Mouse (Mus musculus) neural tube, embryonic 14.5 days (tissue): ENCODE results near the gene Prss45. TPM values are rescaled to one million over a fixed set of nuclear protein-coding genes. Genes with fewer than 3 reads are reported as not detected.

Experiments used
- ATAC-seq: fragments of 200-750 bp; cut with Nextera tagmentation; 2 replicates; pipeline ENCODE4 v1.8.0; 2017; ENCODE audit warnings: low read depth, mild to moderate bottlenecking, moderate TSS enrichment, moderate library complexity
- H3K27ac ChIP-seq: fragments of 300-500 bp; sonication (generic); 2 replicates; pipeline ENCODE4 v1.5.1; 2014; ENCODE audit warnings: low read depth, mild to moderate bottlenecking, control low read depth, low read length, moderate library complexity, mixed read lengths
- H3K27me3 ChIP-seq: fragments of 300-500 bp; sonication (generic); 2 replicates; pipeline ENCODE4 v1.6.1; 2014; ENCODE audit warnings: low read length; ENCODE audit not compliant: control insufficient read depth, insufficient read depth
- H3K36me3 ChIP-seq: fragments of 300-500 bp; sonication (generic); 2 replicates; pipeline ENCODE4 v1.6.1; 2014; ENCODE audit warnings: low read length, mixed read lengths; ENCODE audit not compliant: control insufficient read depth, insufficient read depth
- H3K4me1 ChIP-seq: fragments of 300-500 bp; sonication (generic); 2 replicates; pipeline ENCODE4 v1.6.1; 2014; ENCODE audit warnings: low read length; ENCODE audit not compliant: control insufficient read depth, insufficient read depth
- H3K4me2 ChIP-seq: fragments of 300-500 bp; sonication (generic); 2 replicates; pipeline ENCODE4 v1.6.1; 2014; ENCODE audit warnings: mild to moderate bottlenecking, low read depth, low read length, control low read depth
- H3K4me3 ChIP-seq: fragments of 300-500 bp; sonication (generic); 2 replicates; pipeline ENCODE4 v1.5.1; 2014; ENCODE audit warnings: low read depth, low read length, control low read depth, mixed read lengths
- H3K9ac ChIP-seq: fragments of 300-500 bp; sonication (generic); replicated peaks from 2 replicates; pipeline ENCODE4 v1.6.1; 2014; ENCODE audit warnings: low read depth, mild to moderate bottlenecking, control low read depth, low read length, mixed read lengths
- H3K9me3 ChIP-seq: fragments of 300-500 bp; sonication (generic); 2 replicates; pipeline ENCODE4 v1.6.1; 2016; ENCODE audit warnings: low read length; ENCODE audit not compliant: control insufficient read depth
- WGBS: fragments of 180-500 bp; shearing (Covaris S2); extraction: QIAGEN DNeasy Blood & Tissue Kit; methylation state at CpG from one replicate; pipeline ENCODE4 v1.1.7; 2014; 5-methylcytosine and 5-hydroxymethylcytosine counted together
- polyA plus RNA-seq: library from polyadenylated mRNA; unstranded; fragments of >200 nt; fragmentation: Nextera tagmentation; extraction: Ambion mirVana; gene quantifications from 2 replicates; pipeline ENCODE4 v1.2.1, GENCODE M21; 2014

The Prss45 gene
- polyA plus RNA-seq, 1 experiment from 2014 or later, result not detected

- no peaks in the 10 kb centered on the region for H3K36me3 ChIP-seq
- H3K9ac ChIP-seq, result peak overlapping the region; percentile 17; the same call in 1 of the 2 replicates
- 9% methylated on average over 33 of the region's 40 CpGs for WGBS
- peak overlapping the region; percentile 40 for H3K4me2 ChIP-seq
- peaks cover 11% of the 10 kb centered on the region; the same call in 1 of the 2 replicates for H3K4me1 ChIP-seq
- no peak overlapping the region for H3K27ac ChIP-seq
- H3K4me3 ChIP-seq, result peak overlapping the region; percentile 20
- no peaks in the 10 kb centered on the region for H3K9me3 ChIP-seq
- ATAC-seq, result peak; percentile 71
- peaks cover 7% of the 10 kb centered on the region; the same call in 1 of the 2 replicates for H3K27me3 ChIP-seq
Measured at GRCm38 (mm10) chr9:110873681-110874659, 39.6 kb downstream of the Prss45 start.

DNA sequence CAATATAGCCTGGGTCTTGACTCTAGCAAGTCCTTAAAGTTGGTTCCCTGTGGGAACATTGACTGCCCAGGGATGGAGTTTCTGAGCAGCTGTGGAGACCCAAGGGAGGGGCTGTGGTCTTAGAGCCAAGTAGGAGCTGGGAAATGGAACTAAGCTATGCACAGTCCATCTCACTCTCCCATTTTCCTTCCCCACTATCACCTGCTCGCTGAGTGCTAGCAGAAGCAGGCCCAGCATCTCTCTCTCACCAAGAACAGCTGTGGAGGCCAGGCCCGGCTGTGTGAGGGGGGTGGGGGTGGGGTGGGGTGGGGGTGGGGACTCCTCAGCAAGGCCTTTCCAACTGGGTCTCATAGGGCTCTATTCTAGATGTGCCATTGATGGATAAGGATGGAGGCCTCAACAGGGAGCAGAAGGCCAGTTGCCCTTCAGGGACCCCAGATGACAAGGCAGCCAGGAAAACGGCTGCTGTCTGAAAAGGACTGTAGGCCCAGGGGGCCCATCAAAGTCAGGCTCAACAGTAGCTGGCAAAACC, 40.3 kb downstream of the Prss45 start:
- no peak overlapping the region for H3K4me3 ChIP-seq
- peaks cover 13% of the 10 kb centered on the region for H3K27me3 ChIP-seq
- WGBS, result 6% methylated on average over 3 of the region's 3 CpGs
- H3K36me3 ChIP-seq, result no peaks in the 10 kb centered on the region
- H3K4me1 ChIP-seq, result peaks cover 11% of the 10 kb centered on the region; the same call in 1 of the 2 replicates
- H3K9ac ChIP-seq, result no peak overlapping the region
- H3K27ac ChIP-seq, result no peak overlapping the region
- H3K4me2 ChIP-seq, result no peak overlapping the region
- no peaks in the 10 kb centered on the region for H3K9me3 ChIP-seq
- ATAC-seq, result peak; percentile 63

DNA sequence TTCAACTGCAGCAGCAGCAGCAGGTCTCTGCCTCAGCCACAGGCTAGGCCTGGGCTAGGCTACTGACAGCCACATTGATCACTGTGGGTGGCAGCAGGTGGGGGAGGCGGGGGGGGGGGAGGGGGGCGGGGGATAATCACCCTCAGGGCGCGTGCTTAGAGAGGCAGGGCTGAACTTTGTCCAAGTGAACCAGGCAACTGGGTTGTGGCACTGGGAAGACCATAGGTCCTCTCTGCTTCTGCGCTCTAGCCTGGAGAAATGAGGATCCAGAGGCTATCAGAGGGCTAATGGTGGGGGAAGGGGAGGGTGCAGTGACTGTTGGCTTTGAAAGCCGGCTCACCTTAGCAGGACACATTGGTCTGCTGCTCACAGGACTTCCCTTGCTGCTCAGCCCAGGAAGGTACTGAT, 40.9 kb downstream of the Prss45 start:
- Histone ChIP-seq H3K9me3 (no peaks in the 10 kb centered on the region), H3K9ac (no peak overlapping the region), H3K4me2 (no peak overlapping the region), H3K27me3 (peaks cover 18% of the 10 kb centered on the region), H3K4me3 (no peak overlapping the region), H3K4me1 (peaks cover 14% of the 10 kb centered on the region), H3K27ac (no peak overlapping the region), H3K36me3 (no peaks in the 10 kb centered on the region)
- WGBS, result 13% methylated on average over 6 of the region's 6 CpGs
- ATAC-seq, result peak; percentile 42; the same call in 1 of the 2 replicates

DNA sequence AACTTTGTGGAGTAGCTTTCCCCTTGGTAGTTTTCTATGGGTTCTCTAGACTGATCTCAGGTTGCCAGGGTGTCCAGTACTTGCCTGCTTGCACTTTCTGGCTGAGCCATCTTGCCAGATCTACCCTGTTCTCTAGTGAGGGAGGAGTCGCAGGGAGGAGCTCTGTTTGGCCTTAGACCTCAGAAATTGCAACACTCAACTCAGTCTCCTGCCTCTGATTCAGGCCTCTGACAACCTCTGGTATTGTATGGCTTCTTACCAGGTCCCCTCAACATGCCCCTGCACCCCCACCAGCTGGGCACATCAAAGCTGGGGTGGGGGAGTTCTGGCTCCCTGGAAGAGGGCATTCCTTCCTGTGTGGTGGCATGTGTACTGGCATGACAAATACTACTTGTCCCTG, 43.0 kb downstream of the Prss45 start:
- Histone ChIP-seq H3K27me3 (peaks cover 29% of the 10 kb centered on the region), H3K4me3 (no peak overlapping the region), H3K27ac (no peak overlapping the region), H3K9ac (no peak overlapping the region), H3K4me1 (peaks cover 17% of the 10 kb centered on the region), H3K36me3 (no peaks in the 10 kb centered on the region), H3K9me3 (no peaks in the 10 kb centered on the region), H3K4me2 (no peak overlapping the region)
- WGBS, result 95% methylated on average over 1 of the region's 1 CpGs
- ATAC-seq, result no peak

GRCm38 (mm10) chr9:110877888-110878287, 43.5 kb downstream of the Prss45 start:
- WGBS, result 81% methylated on average over 5 of the region's 5 CpGs
- ATAC-seq, result no peak
- H3K27ac ChIP-seq, result no peak overlapping the region

GRCm38 (mm10) chr9:110879191-110879920, 45.0 kb downstream of the Prss45 start, which contains the start of gene Als2cl:
Als2cl (plus strand) TSS chr9:110879870.
- Histone ChIP-seq H3K27ac (no peak within 1 kb of the TSS), H3K4me2 (peak within 1 kb of the TSS; percentile 81), H3K27me3 (peaks cover 22% of the 10 kb centered on the region), H3K36me3 (no peaks in the 10 kb centered on the region), H3K9ac (peak within 1 kb of the TSS; percentile 57), H3K4me3 (peak within 1 kb of the TSS; percentile 45), H3K9me3 (no peaks in the 10 kb centered on the region), H3K4me1 (peaks cover 17% of the 10 kb centered on the region)
- ATAC-seq, result no peak
- WGBS, result 16% methylated on average over 12 of the region's 12 CpGs

More at GRCm38 (mm10) chr9:110877888-110878287, 43.5 kb downstream of the Prss45 start:
- Histone ChIP-seq H3K4me1 (peaks cover 17% of the 10 kb centered on the region), H3K4me2 (no peak overlapping the region), H3K4me3 (no peak overlapping the region), H3K9me3 (no peaks in the 10 kb centered on the region), H3K27me3 (peaks cover 25% of the 10 kb centered on the region), H3K36me3 (no peaks in the 10 kb centered on the region), H3K9ac (no peak overlapping the region)

GRCm38 (mm10) chr9:110879998-110880561, 45.7 kb downstream of the Prss45 start, which contains the start of gene Tmie:
Tmie (minus strand) TSS chr9:110880113.
- Histone ChIP-seq H3K9me3 (no peaks in the 10 kb centered on the region), H3K4me2 (peak within 1 kb of the TSS; percentile 81), H3K27ac (no peak within 1 kb of the TSS), H3K27me3 (peaks cover 22% of the 10 kb centered on the region), H3K9ac (peak within 1 kb of the TSS; percentile 57), H3K4me3 (peak within 1 kb of the TSS; percentile 45), H3K36me3 (no peaks in the 10 kb centered on the region), H3K4me1 (peaks cover 10% of the 10 kb centered on the region)
- WGBS, result under 1% methylated on average over 51 of the region's 57 CpGs
- ATAC-seq, result peak; percentile 39; the same call in 1 of the 2 replicates

GRCm38 (mm10) chr9:110880772-110881171, 46.4 kb downstream of the Prss45 start:
- WGBS, result 72% methylated on average over 4 of the region's 4 CpGs
- Histone ChIP-seq H3K9ac (no peak overlapping the region), H3K9me3 (no peaks in the 10 kb centered on the region), H3K4me1 (peaks cover 6% of the 10 kb centered on the region), H3K27me3 (peaks cover 22% of the 10 kb centered on the region), H3K36me3 (no peaks in the 10 kb centered on the region), H3K4me2 (peak overlapping the region; percentile 81), H3K4me3 (peak overlapping the region; percentile 45), H3K27ac (no peak overlapping the region)
- ATAC-seq, result no peak
